Mouse (Mus musculus) heart, embryonic 10.5 days (tissue): ENCODE measurements around the gene Sct. TPM values are rescaled to one million over a fixed set of nuclear protein-coding genes. Genes with fewer than 3 reads are reported as not detected.

Experiments used
- DNase-seq: peaks from one replicate; pipeline ENCODE4 v3.0.0-alpha.2; 2017; ENCODE audit warnings: low spot score
- H3K27ac ChIP-seq: fragments of 300-500 bp; sonication (generic); 2 replicates; pipeline ENCODE4 v1.5.1; 2016; ENCODE audit warnings: mild to moderate bottlenecking
- H3K27me3 ChIP-seq: fragments of 300-500 bp; sonication (generic); 2 replicates; pipeline ENCODE4 v1.6.1; 2016; ENCODE audit warnings: mild to moderate bottlenecking; ENCODE audit not compliant: poor library complexity, insufficient read depth, severe bottlenecking
- H3K36me3 ChIP-seq: fragments of 300-500 bp; sonication (generic); 2 replicates; pipeline ENCODE4 v1.6.1; 2016; ENCODE audit warnings: mild to moderate bottlenecking, moderate library complexity
- H3K4me1 ChIP-seq: fragments of 300-500 bp; sonication (generic); 2 replicates; pipeline ENCODE4 v1.6.1; 2016; ENCODE audit warnings: mild to moderate bottlenecking
- H3K4me3 ChIP-seq: fragments of 300-500 bp; sonication (generic); 2 replicates; pipeline ENCODE4 v1.5.1; 2016; ENCODE audit warnings: mild to moderate bottlenecking, moderate library complexity
- H3K9me3 ChIP-seq: fragments of 300-500 bp; sonication (generic); 2 replicates; pipeline ENCODE4 v1.6.1; 2016; ENCODE audit warnings: mild to moderate bottlenecking, moderate library complexity
- WGBS: fragments of 180-500 bp; shearing (Covaris S2); methylation state at CpG from one replicate; pipeline ENCODE4 v1.1.7; 2016; 5-methylcytosine and 5-hydroxymethylcytosine counted together
- polyA plus RNA-seq: library from polyadenylated mRNA; unstranded; fragments of >200 nt; fragmentation: Nextera tagmentation; extraction: Ambion mirVana; gene quantifications from 2 replicates; pipeline ENCODE4 v1.2.1, GENCODE M21; 2016

The Sct gene
- polyA plus RNA-seq, 1 experiment from 2014 or later = 5.0 TPM

GRCm38 (mm10) chr7:141302702-141303268 is 23.9 kb upstream of the Sct start:
- Histone ChIP-seq H3K36me3 (peaks cover 89% of the 10 kb centered on the region), H3K4me1 (no peaks in the 10 kb centered on the region), H3K9me3 (no peaks in the 10 kb centered on the region), H3K27me3 (no peaks in the 10 kb centered on the region), H3K4me3 (no peak overlapping the region), H3K27ac (no peak overlapping the region)
- 85% methylated on average over 1 of the region's 1 CpGs for WGBS
- no peak for DNase-seq

GRCm38 (mm10) chr7:141301386-141301785 is 22.5 kb upstream of the Sct start:
- DNase-seq = no peak
- H3K36me3 ChIP-seq = peaks cover 87% of the 10 kb centered on the region
- H3K4me1 ChIP-seq = no peaks in the 10 kb centered on the region
- H3K4me3 ChIP-seq = no peak overlapping the region
- H3K9me3 ChIP-seq = no peaks in the 10 kb centered on the region
- H3K27me3 ChIP-seq = peaks cover under 1% of the 10 kb centered on the region; the same call in 1 of the 2 replicates
- no peak overlapping the region for H3K27ac ChIP-seq
- 97% methylated on average over 9 of the region's 9 CpGs for WGBS

- Histone ChIP-seq H3K4me1 (peaks cover 8% of the 10 kb centered on the region), H3K27me3 (peaks cover 23% of the 10 kb centered on the region), H3K4me3 (no peak overlapping the region), H3K27ac (no peak overlapping the region), H3K36me3 (peaks cover 65% of the 10 kb centered on the region), H3K9me3 (no peaks in the 10 kb centered on the region)
- WGBS = 94% methylated on average over 8 of the region's 8 CpGs
- no peak for DNase-seq
Measured at GRCm38 (mm10) chr7:141299175-141299574, 20.2 kb upstream of the Sct start.

- Histone ChIP-seq H3K4me3 (no peak overlapping the region), H3K27ac (no peak overlapping the region), H3K4me1 (peaks cover 18% of the 10 kb centered on the region), H3K9me3 (no peaks in the 10 kb centered on the region), H3K27me3 (peaks cover 34% of the 10 kb centered on the region), H3K36me3 (peaks cover 55% of the 10 kb centered on the region)
- 85% methylated on average over 3 of the region's 3 CpGs for WGBS
- no peak for DNase-seq
Measured at GRCm38 (mm10) chr7:141297926-141298650, 19.2 kb upstream of the Sct start.

- WGBS = 5% methylated on average over 22 of the region's 22 CpGs
Measured at GRCm38 (mm10) chr7:141294479-141294878, 15.5 kb upstream of the Sct start.

GRCm38 (mm10) chr7:141293852-141294471 is 15.0 kb upstream of the Sct start:
- Histone ChIP-seq H3K9me3 (no peaks in the 10 kb centered on the region), H3K27ac (peak overlapping the region; percentile 65), H3K36me3 (peaks cover 15% of the 10 kb centered on the region), H3K4me1 (peaks cover 36% of the 10 kb centered on the region), H3K27me3 (peaks cover 71% of the 10 kb centered on the region), H3K4me3 (peak overlapping the region; percentile 58)
- DNase-seq = no peak
- WGBS = 1% methylated on average over 53 of the region's 53 CpGs

More at GRCm38 (mm10) chr7:141294479-141294878, 15.5 kb upstream of the Sct start:
- no peaks in the 10 kb centered on the region for H3K9me3 ChIP-seq
- peaks cover 69% of the 10 kb centered on the region for H3K27me3 ChIP-seq
- no peak overlapping the region for H3K27ac ChIP-seq
- H3K36me3 ChIP-seq = peaks cover 20% of the 10 kb centered on the region
- no peak for DNase-seq
- peaks cover 36% of the 10 kb centered on the region for H3K4me1 ChIP-seq
- peak overlapping the region; percentile 58 for H3K4me3 ChIP-seq

GRCm38 (mm10) chr7:141292583-141293388 is 13.9 kb upstream of the Sct start:
- no peaks in the 10 kb centered on the region for H3K9me3 ChIP-seq
- no peak overlapping the region for H3K27ac ChIP-seq
- DNase-seq = no peak
- peaks cover 71% of the 10 kb centered on the region for H3K27me3 ChIP-seq
- H3K4me3 ChIP-seq = peak overlapping the region; percentile 66
- peaks cover 10% of the 10 kb centered on the region for H3K36me3 ChIP-seq
- H3K4me1 ChIP-seq = peaks cover 36% of the 10 kb centered on the region
- 31% methylated on average over 15 of the region's 15 CpGs for WGBS

- no peak for DNase-seq
- H3K4me1 ChIP-seq = peaks cover 36% of the 10 kb centered on the region
- peak within 1 kb of the TSS; percentile 65 for H3K27ac ChIP-seq
- peak within 1 kb of the TSS; percentile 66 for H3K4me3 ChIP-seq
- WGBS = 2% methylated on average over 46 of the region's 46 CpGs
- peaks cover 71% of the 10 kb centered on the region for H3K27me3 ChIP-seq
- H3K9me3 ChIP-seq = no peaks in the 10 kb centered on the region
- peaks cover 3% of the 10 kb centered on the region; the same call in 1 of the 2 replicates for H3K36me3 ChIP-seq
Measured at GRCm38 (mm10) chr7:141291921-141292582, 13.1 kb upstream of the Sct start, which contains the start of gene Drd4. Drd4 (plus strand) TSS chr7:141292006.

- Histone ChIP-seq H3K4me1 (peaks cover 21% of the 10 kb centered on the region), H3K9me3 (no peaks in the 10 kb centered on the region), H3K36me3 (no peaks in the 10 kb centered on the region), H3K27ac (no peak overlapping the region), H3K4me3 (no peak overlapping the region), H3K27me3 (peaks cover 37% of the 10 kb centered on the region)
- no peak for DNase-seq
- 76% methylated on average over 3 of the region's 3 CpGs for whole genome bisulfite sequencing
Measured at GRCm38 (mm10) chr7:141288042-141288441, 9.1 kb upstream of the Sct start.

GRCm38 (mm10) chr7:141282756-141283155 is 3.8 kb upstream of the Sct start:
- no peak for DNase-seq
- Histone ChIP-seq H3K27ac (no peak overlapping the region), H3K36me3 (no peaks in the 10 kb centered on the region), H3K4me3 (no peak overlapping the region), H3K4me1 (peaks cover 20% of the 10 kb centered on the region), H3K27me3 (peaks cover 19% of the 10 kb centered on the region), H3K9me3 (no peaks in the 10 kb centered on the region)
- 83% methylated on average over 4 of the region's 4 CpGs for WGBS

- 86% methylated on average over 6 of the region's 6 CpGs for WGBS
- H3K4me1 ChIP-seq = peaks cover 30% of the 10 kb centered on the region
- no peak for DNase-seq
- no peak overlapping the region for H3K4me3 ChIP-seq
- no peaks in the 10 kb centered on the region for H3K9me3 ChIP-seq
- no peak overlapping the region for H3K27ac ChIP-seq
- H3K27me3 ChIP-seq = peaks cover 26% of the 10 kb centered on the region
- no peaks in the 10 kb centered on the region for H3K36me3 ChIP-seq
Measured at GRCm38 (mm10) chr7:141281442-141281841, 2.5 kb upstream of the Sct start.
